Comparison of ENCODE assay signal across 25 mouse cellular contexts in genomic region chr14:68367696-68368095, GRCm38 (mm10).
DNase-seq lines count a peak whose midpoint lies in the region; ATAC-seq and TF ChIP-seq lines count a peak whose summit lies in the region.
"Had no signal": no experiment of that assay in that cellular context is flagged by ENCODE, and none has a peak within 500 bp of the region (broad histone marks: within the 10 kb centered on the region; RNA-seq: fewer than 3 reads in every experiment).

No protein-coding gene starts in this region.

- ATAC-seq in neural tube, embryonic 13.5 days (ENCODE audit: low read depth), result no peak
- ATAC-seq: CD4-positive, CD25-positive, alpha-beta regulatory T cell, adult 4 months had no signal

- H3K36me3 ChIP-seq in neural tube, embryonic 13.5 days, result no peaks in the 10 kb centered on the region
- H3K36me3 ChIP-seq: forebrain, embryonic 12.5 days; kidney, embryonic 15.5 days; limb, embryonic 12.5 days; liver, embryonic 15.5 days; lung, embryonic 15.5 days; midbrain, embryonic 12.5 days; neural tube, embryonic 12.5 days had no signal

- no peak for TF ChIP-seq CTCF in left cerebral cortex, adult 2 months (IDR thresholded peaks at IDR 0.05)
- TF ChIP-seq CTCF in brain, embryonic 14.5 days (IDR thresholded peaks at IDR 0.05; ENCODE audit: borderline replicate concordance, extremely low read depth, insufficient read depth, insufficient read length), result no peak

- TF ChIP-seq POLR2A in brain, embryonic 14.5 days (IDR thresholded peaks at IDR 0.05; ENCODE audit: borderline replicate concordance, extremely low read depth, insufficient read depth, insufficient read length, poor library complexity, severe bottlenecking), result no peak

- H3K27me3 ChIP-seq in neural tube, embryonic 13.5 days, result no peaks in the 10 kb centered on the region
- H3K27me3 ChIP-seq: forebrain, embryonic 12.5 days; kidney, embryonic 15.5 days; limb, embryonic 12.5 days; liver, embryonic 15.5 days; lung, embryonic 15.5 days; midbrain, embryonic 12.5 days; neural tube, embryonic 12.5 days had no signal

- peak; percentile 2 to 35 for DNase-seq in frontal cortex, adult 2 months (ENCODE audit: extremely low spot score in 1 of 2, low spot score in 1 of 2)
- no peak for DNase-seq in frontal cortex, postnatal 10 days (ENCODE audit: low spot score in 2 of 2)
- DNase-seq in left cerebral cortex, adult 18-20 months (ENCODE audit: low spot score in 2 of 2), result peak; percentile 11 to 20
- no peak for DNase-seq in left cerebral cortex, adult 2 months (ENCODE audit: extremely low spot score in 1 of 2, low spot score in 2 of 2)
- no peak for DNase-seq in neural tube, embryonic 10.5 days (ENCODE audit: extremely low spot score, low spot score)
- DNase-seq in brain, embryonic 14.5 days (ENCODE audit: low read depth), result peak; percentile 63
- no peak for DNase-seq in lung, adult 18-20 months
- DNase-seq: adrenal gland, postnatal 14 days; cerebellum, adult 2 months; cerebellum, postnatal 14 days; gastrocnemius, postnatal 14 days; heart, postnatal 14 days; kidney, adult 18-20 months; kidney, postnatal 25 days; retina, postnatal 1 day had no signal

- H3K4me1 ChIP-seq in neural tube, embryonic 13.5 days (replicated peaks), result peaks cover 8% of the 10 kb centered on the region; the same call in 1 of the 2 replicates
- H3K4me1 ChIP-seq: forebrain, embryonic 12.5 days; kidney, embryonic 15.5 days; limb, embryonic 12.5 days; liver, embryonic 15.5 days; lung, embryonic 15.5 days; midbrain, embryonic 12.5 days; neural tube, embryonic 12.5 days had no signal

- H3K9ac ChIP-seq in neural tube, embryonic 13.5 days, result no peak overlapping the region
- H3K9ac ChIP-seq: forebrain, embryonic 12.5 days; kidney, embryonic 15.5 days; limb, embryonic 12.5 days; liver, embryonic 15.5 days; lung, embryonic 15.5 days; midbrain, embryonic 12.5 days; neural tube, embryonic 12.5 days had no signal

- no peak overlapping the region for H3K4me3 ChIP-seq in left cerebral cortex, adult 2 months
- no peak overlapping the region for H3K4me3 ChIP-seq in neural tube, embryonic 13.5 days
- H3K4me3 ChIP-seq: erythroblast, embryonic 14.5 days; forebrain, embryonic 12.5 days; kidney, embryonic 15.5 days; limb, embryonic 12.5 days; liver, embryonic 15.5 days; lung, embryonic 15.5 days; midbrain, embryonic 12.5 days; neural tube, embryonic 12.5 days had no signal

- no peak overlapping the region; the same call in 1 of the 2 replicates for H3K27ac ChIP-seq in left cerebral cortex, adult 2 months
- H3K27ac ChIP-seq in neural tube, embryonic 13.5 days (replicated peaks), result peak overlapping the region; percentile 29; the same call in 1 of the 2 replicates
- H3K27ac ChIP-seq: forebrain, embryonic 12.5 days; kidney, embryonic 15.5 days; limb, embryonic 12.5 days; liver, embryonic 15.5 days; lung, embryonic 15.5 days; midbrain, embryonic 12.5 days; neural tube, embryonic 12.5 days had no signal

- no peak overlapping the region for H3K4me2 ChIP-seq in neural tube, embryonic 13.5 days
- H3K4me2 ChIP-seq: forebrain, embryonic 12.5 days; kidney, embryonic 15.5 days; limb, embryonic 12.5 days; liver, embryonic 15.5 days; lung, embryonic 15.5 days; midbrain, embryonic 12.5 days; neural tube, embryonic 12.5 days had no signal

- WGBS in neural tube, embryonic 13.5 days, result 63% methylated on average over 5 of the region's 5 CpGs

- no peaks in the 10 kb centered on the region for H3K9me3 ChIP-seq in neural tube, embryonic 13.5 days
- H3K9me3 ChIP-seq: forebrain, embryonic 12.5 days; kidney, embryonic 15.5 days; limb, embryonic 12.5 days; liver, embryonic 15.5 days; lung, embryonic 15.5 days; midbrain, embryonic 12.5 days; neural tube, embryonic 12.5 days had no signal

- intact Hi-C loops in left cerebral cortex, adult 2 months (cut with DNase I), result no loop called here

Comparison
In these comparisons a context has a peak if more than half of its experiments do, and no peak if none do; other contexts are left out.
1. DNase-seq: peak in frontal cortex, adult 2 months (2 of 2), left cerebral cortex, adult 18-20 months (2 of 2) and brain, embryonic 14.5 days (single experiment); none in frontal cortex, postnatal 10 days (0 of 2), left cerebral cortex, adult 2 months (0 of 2), neural tube, embryonic 10.5 days (single experiment) and lung, adult 18-20 months (0 of 2).